Mouse (Mus musculus): Measurements from ENCODE around the gene Olfr1367. TPM values are rescaled to one million over a fixed set of nuclear protein-coding genes. Genes with fewer than 3 reads are reported as not detected.
A peak's percentile ranks its signal among the peaks of the same experiment; 100 is the strongest.

The Olfr1367 gene
- polyA plus RNA-seq, 1 experiment from 2014 or later: not detected

DNA sequence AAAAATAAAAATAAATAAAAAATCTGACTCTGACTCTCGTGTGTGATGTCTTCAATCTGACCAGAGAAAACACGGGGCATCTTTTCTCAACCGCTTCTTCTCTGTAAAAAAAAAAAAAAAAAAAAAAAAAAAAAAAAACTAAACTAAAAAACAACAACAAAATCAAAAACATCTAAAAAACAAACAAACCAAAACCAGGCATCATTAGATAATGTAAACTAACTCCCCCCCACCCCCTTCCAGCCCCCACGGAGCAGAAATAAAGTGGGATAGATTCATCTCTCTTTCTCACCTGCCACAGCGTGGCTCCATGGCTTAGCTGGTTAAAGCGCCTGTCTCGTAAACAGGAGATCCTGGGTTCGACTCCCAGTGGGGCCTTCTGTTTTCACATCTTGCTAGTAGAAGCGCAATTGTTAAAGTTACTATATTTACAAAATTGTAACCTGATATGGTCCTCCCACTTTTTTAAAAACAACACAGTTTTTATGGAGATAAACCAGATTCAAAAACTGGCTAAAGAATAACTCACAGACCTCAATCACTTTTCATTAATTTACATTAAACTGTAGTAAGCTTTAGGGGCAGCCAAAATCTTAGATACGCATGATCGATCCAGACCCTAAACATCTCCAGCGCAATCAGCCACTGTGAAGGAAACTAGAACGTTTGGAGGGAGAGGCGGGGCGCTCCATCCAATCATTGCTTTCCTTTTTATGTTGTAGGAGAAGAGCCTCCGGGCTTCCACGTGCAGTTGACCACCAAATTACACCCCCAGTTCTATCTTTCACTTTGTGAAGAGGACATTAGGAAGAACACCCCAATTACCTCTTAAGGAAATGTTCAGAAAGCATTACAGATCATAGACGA is 24.0 kb upstream of the Olfr1367 start:
- Histone ChIP-seq H3K4me3 (ENCODE audit: low read length) (peak overlapping the region; percentile 44), H3K4me1 (ENCODE audit: insufficient read depth, low read length) (peaks cover 15% of the 10 kb centered on the region), H3K27ac (ENCODE audit: low read length) (no peak overlapping the region), H3K4me2 (replicated peaks; ENCODE audit: low read depth, low read length) (peak overlapping the region; percentile 53), H3K27me3 (ENCODE audit: insufficient read depth, low read length) (no peaks in the 10 kb centered on the region), H3K9ac (replicated peaks; ENCODE audit: low read length) (no peak overlapping the region), H3K9me3 (ENCODE audit: low read length) (no peaks in the 10 kb centered on the region), H3K36me3 (ENCODE audit: insufficient read depth, low read length) (no peaks in the 10 kb centered on the region)
- ATAC-seq (ENCODE audit: low FRiP score, low TSS enrichment): no peak
- WGBS: 13% methylated on average over 18 of the region's 18 CpGs

DNA sequence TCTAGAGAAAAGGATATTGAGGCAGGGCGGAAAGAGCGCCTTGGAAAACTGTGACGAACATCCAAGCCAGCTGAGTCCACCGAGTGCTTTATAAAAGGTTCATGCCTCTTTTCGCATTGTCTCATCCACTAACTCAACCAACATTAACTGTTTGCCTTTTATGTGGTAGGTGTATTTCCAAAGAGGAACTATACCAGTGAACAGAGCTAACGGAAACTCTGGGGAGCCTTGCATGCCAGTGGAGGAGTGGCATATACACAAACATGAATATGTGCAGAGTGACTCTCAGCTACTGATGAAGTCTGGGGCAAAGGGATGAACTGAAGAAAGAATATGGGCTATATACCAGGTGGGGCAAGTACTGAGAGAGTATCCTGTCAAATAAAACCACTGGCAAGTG is 23.3 kb upstream of the Olfr1367 start:
- Histone ChIP-seq H3K36me3 (ENCODE audit: insufficient read depth, low read length) (no peaks in the 10 kb centered on the region), H3K4me3 (ENCODE audit: low read length) (peak overlapping the region; percentile 12; the same call in 1 of the 2 replicates), H3K4me1 (ENCODE audit: insufficient read depth, low read length) (peaks cover 15% of the 10 kb centered on the region), H3K27me3 (ENCODE audit: insufficient read depth, low read length) (no peaks in the 10 kb centered on the region), H3K4me2 (replicated peaks; ENCODE audit: low read depth, low read length) (peak overlapping the region; percentile 53), H3K9ac (replicated peaks; ENCODE audit: low read length) (no peak overlapping the region), H3K9me3 (ENCODE audit: low read length) (no peaks in the 10 kb centered on the region), H3K27ac (ENCODE audit: low read length) (no peak overlapping the region)
- WGBS: 71% methylated on average over 6 of the region's 6 CpGs
- ATAC-seq (ENCODE audit: low FRiP score, low TSS enrichment): no peak

DNA sequence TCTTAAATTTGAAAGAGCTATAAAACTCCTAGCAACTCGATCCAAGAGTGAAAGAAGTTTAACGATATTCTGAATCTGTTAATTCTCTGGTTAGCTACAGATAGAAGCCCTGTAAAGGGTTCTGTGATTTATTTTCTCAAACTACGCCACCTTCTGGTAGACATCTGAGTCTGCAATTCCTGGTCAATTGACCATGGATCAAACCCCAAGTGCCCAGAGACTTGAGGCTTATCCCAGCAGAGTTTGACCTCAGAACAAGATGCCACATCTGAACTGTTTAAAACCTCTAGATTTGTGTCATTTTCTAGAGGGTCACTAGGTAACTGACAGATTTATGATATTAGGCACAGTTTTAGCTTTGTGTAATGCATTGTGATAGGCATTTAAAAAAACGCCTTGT is 20.5 kb upstream of the Olfr1367 start:
- Histone ChIP-seq H3K9me3 (ENCODE audit: low read length) (no peaks in the 10 kb centered on the region), H3K4me2 (replicated peaks; ENCODE audit: low read depth, low read length) (peak overlapping the region; percentile 69), H3K27me3 (ENCODE audit: insufficient read depth, low read length) (no peaks in the 10 kb centered on the region), H3K36me3 (ENCODE audit: insufficient read depth, low read length) (no peaks in the 10 kb centered on the region), H3K9ac (replicated peaks; ENCODE audit: low read length) (no peak overlapping the region), H3K27ac (ENCODE audit: low read length) (no peak overlapping the region), H3K4me3 (ENCODE audit: low read length) (peak overlapping the region; percentile 53), H3K4me1 (ENCODE audit: insufficient read depth, low read length) (peaks cover 15% of the 10 kb centered on the region)
- 3% methylated on average over 4 of the region's 4 CpGs for WGBS
- peak; percentile 64 for ATAC-seq (ENCODE audit: low FRiP score, low TSS enrichment)

DNA sequence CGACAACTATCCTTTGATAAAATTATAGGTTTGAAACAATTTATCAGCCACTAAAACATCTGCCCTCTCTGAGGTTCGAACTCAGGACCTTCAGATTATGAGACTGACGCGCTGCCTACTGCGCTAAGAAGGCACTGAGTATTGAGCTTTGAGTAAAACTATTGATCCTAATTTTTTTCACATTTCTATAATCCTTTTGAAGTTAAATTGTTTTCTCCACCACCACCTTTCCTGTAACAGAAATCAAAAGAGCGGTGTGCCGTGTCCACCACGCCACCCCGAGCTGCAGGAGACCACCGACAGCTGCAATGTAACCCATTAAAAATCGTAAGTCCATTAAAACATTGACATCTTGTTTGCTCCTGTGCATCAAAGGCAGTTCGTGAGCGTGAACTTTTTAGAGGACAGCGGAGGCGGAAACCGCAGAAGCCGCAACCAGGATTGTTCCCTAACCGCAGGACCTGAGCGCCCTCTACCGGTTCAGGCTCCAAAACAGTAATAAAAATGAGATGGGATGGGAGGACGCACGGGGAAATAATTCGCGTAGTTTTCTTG is 20.0 kb upstream of the Olfr1367 start:
- Histone ChIP-seq H3K9me3 (ENCODE audit: low read length) (no peaks in the 10 kb centered on the region), H3K4me2 (replicated peaks; ENCODE audit: low read depth, low read length) (peak overlapping the region; percentile 69), H3K36me3 (ENCODE audit: insufficient read depth, low read length) (no peaks in the 10 kb centered on the region), H3K27ac (ENCODE audit: low read length) (no peak overlapping the region), H3K4me1 (ENCODE audit: insufficient read depth, low read length) (peaks cover 15% of the 10 kb centered on the region), H3K9ac (replicated peaks; ENCODE audit: low read length) (peak overlapping the region; percentile 50; the same call in 1 of the 2 replicates), H3K4me3 (ENCODE audit: low read length) (peak overlapping the region; percentile 53), H3K27me3 (ENCODE audit: insufficient read depth, low read length) (no peaks in the 10 kb centered on the region)
- WGBS: 1% methylated on average over 24 of the region's 24 CpGs
- peak; percentile 62; the same call in 1 of the 2 replicates for ATAC-seq (ENCODE audit: low FRiP score, low TSS enrichment)

DNA sequence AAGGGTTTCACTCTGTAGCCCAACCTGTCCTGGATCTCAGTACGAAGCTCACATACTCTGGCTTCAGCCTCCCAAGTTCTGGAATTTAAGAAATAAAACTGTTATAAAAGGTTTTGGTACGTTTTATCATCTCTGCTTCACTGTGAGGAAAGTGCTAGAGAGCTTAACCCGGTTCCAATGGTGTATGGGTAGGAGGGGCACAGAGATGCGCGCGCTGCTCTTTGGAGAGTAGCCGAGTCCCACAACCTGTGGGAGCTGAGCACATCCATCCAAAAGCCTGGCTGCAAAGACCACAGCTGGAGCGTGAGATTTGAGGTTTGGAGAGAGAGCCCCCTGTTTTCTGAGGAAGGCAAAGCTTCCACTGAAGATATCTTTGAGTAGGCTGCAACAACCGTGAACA is 19.3 kb upstream of the Olfr1367 start:
- peak; percentile 79; the same call in 1 of the 2 replicates for ATAC-seq (ENCODE audit: low FRiP score, low TSS enrichment)
- no peak overlapping the region for H3K27ac ChIP-seq (ENCODE audit: low read length)
- WGBS: 2% methylated on average over 9 of the region's 9 CpGs
- no peaks in the 10 kb centered on the region for H3K9me3 ChIP-seq (ENCODE audit: low read length)
- peak overlapping the region; percentile 53 for H3K4me3 ChIP-seq (ENCODE audit: low read length)
- peak overlapping the region; percentile 69 for H3K4me2 ChIP-seq (replicated peaks; ENCODE audit: low read depth, low read length)
- H3K4me1 ChIP-seq (ENCODE audit: insufficient read depth, low read length): peaks cover 9% of the 10 kb centered on the region; the same call in 1 of the 2 replicates
- H3K27me3 ChIP-seq (ENCODE audit: insufficient read depth, low read length): no peaks in the 10 kb centered on the region
- peak overlapping the region; percentile 42 for H3K9ac ChIP-seq (replicated peaks; ENCODE audit: low read length)
- no peaks in the 10 kb centered on the region for H3K36me3 ChIP-seq (ENCODE audit: insufficient read depth, low read length)

DNA sequence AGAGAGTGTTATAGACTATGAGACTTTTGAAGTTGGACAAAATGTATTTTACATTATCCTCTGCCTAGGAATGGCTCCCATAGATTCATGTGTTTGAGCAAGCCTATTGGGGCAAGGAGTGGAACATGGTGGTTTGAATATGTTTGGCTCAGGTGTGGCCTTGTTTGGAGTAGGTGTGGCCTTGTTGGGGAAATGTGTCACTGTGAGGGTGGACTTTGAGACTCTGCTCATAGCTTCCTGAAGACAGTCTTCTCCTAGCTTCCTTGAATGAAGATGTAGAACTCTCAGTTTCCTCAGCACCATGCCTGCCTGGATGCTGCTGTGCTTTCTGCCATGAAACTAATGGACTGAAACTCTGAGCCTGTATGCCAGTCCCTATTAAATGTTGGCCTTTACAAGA is 3.9 kb downstream of the Olfr1367 start:
- H3K27ac ChIP-seq (ENCODE audit: low read length): no peak overlapping the region
- H3K36me3 ChIP-seq (ENCODE audit: insufficient read depth, low read length): no peaks in the 10 kb centered on the region
- no peak overlapping the region for H3K4me2 ChIP-seq (replicated peaks; ENCODE audit: low read depth, low read length)
- no peaks in the 10 kb centered on the region for H3K9me3 ChIP-seq (ENCODE audit: low read length)
- no peak overlapping the region for H3K4me3 ChIP-seq (ENCODE audit: low read length)
- H3K4me1 ChIP-seq (ENCODE audit: insufficient read depth, low read length): no peaks in the 10 kb centered on the region
- no peak overlapping the region for H3K9ac ChIP-seq (replicated peaks; ENCODE audit: low read length)
- H3K27me3 ChIP-seq (ENCODE audit: insufficient read depth, low read length): no peaks in the 10 kb centered on the region
- ATAC-seq (ENCODE audit: low FRiP score, low TSS enrichment): no peak

DNA sequence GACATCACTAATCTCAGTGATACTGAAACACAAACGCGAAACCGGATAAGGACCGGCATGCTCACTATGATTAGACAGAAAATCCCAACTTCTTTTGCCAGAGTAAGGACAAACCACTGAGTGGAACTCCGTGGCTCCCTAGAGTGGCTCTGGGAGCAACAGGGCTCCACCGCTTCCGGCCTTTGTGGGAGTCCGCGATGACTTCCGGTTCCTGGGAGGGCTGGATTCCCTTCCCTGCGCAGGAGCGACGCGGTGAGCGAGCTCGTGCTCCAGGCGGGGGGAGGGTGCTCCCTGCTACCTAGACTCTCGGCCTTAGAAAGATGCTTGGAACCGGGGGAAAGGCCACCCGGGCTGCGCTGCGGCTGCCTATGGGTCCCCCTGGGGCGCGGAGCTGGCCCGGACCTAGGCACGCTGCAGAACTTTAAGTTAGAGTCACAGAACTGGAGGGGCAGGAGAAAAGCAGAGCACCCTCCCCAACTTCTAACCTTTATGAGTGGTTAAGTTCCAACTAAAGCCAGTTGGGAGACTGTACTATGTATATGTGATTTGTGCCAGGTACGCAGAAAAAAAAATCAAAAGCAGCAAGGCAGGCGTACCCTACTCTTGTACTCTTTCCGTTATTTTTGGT is 16.0 kb downstream of the Olfr1367 start, which contains the start of gene Zscan12:
Gene Zscan12 (plus strand): TSS at position 200 of the 628 bp plus-strand sequence.
- under 1% methylated on average over 29 of the region's 29 CpGs for WGBS
- ATAC-seq (ENCODE audit: low FRiP score, low TSS enrichment): peak; percentile 100
- H3K4me1 ChIP-seq (ENCODE audit: insufficient read depth, low read length): peaks cover 19% of the 10 kb centered on the region
- H3K9ac ChIP-seq (replicated peaks; ENCODE audit: low read length): peak within 1 kb of the TSS; percentile 92
- H3K27ac ChIP-seq (ENCODE audit: low read length): peak within 1 kb of the TSS; percentile 72
- H3K4me3 ChIP-seq (ENCODE audit: low read length): peak within 1 kb of the TSS; percentile 89
- H3K9me3 ChIP-seq (ENCODE audit: low read length): no peaks in the 10 kb centered on the region
- peaks cover 6% of the 10 kb centered on the region; the same call in 1 of the 2 replicates for H3K36me3 ChIP-seq (ENCODE audit: insufficient read depth, low read length)
- H3K4me2 ChIP-seq (replicated peaks; ENCODE audit: low read depth, low read length): peak within 1 kb of the TSS; percentile 71
- H3K27me3 ChIP-seq (ENCODE audit: insufficient read depth, low read length): no peaks in the 10 kb centered on the region

DNA sequence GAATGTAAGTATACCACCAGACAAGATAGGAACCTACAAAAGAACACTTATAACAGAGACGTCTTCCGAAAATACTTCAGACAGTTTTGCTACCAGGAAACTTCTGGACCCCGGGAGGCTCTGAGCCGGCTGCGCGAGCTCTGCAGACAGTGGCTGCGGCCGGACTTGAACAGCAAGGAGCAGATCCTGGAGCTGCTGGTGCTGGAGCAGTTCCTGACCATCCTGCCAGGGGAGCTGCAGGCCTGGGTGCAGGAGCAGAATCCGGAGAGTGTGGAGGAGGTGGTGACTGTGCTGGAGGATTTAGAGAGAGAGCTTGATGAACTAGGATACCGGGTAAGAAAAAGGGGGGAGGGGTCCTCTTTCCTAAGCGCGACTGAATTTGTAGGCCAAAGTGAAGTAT is 17.0 kb downstream of the Olfr1367 start:
- H3K9me3 ChIP-seq (ENCODE audit: low read length): no peaks in the 10 kb centered on the region
- H3K4me2 ChIP-seq (replicated peaks; ENCODE audit: low read depth, low read length): peak overlapping the region; percentile 71
- ATAC-seq (ENCODE audit: low FRiP score, low TSS enrichment): no peak
- no peaks in the 10 kb centered on the region for H3K27me3 ChIP-seq (ENCODE audit: insufficient read depth, low read length)
- WGBS: 69% methylated on average over 12 of the region's 12 CpGs
- H3K27ac ChIP-seq (ENCODE audit: low read length): no peak overlapping the region
- peaks cover 11% of the 10 kb centered on the region for H3K36me3 ChIP-seq (ENCODE audit: insufficient read depth, low read length)
- peak overlapping the region; percentile 41 for H3K9ac ChIP-seq (replicated peaks; ENCODE audit: low read length)
- H3K4me3 ChIP-seq (ENCODE audit: low read length): peak overlapping the region; percentile 89
- peaks cover 19% of the 10 kb centered on the region for H3K4me1 ChIP-seq (ENCODE audit: insufficient read depth, low read length)

DNA sequence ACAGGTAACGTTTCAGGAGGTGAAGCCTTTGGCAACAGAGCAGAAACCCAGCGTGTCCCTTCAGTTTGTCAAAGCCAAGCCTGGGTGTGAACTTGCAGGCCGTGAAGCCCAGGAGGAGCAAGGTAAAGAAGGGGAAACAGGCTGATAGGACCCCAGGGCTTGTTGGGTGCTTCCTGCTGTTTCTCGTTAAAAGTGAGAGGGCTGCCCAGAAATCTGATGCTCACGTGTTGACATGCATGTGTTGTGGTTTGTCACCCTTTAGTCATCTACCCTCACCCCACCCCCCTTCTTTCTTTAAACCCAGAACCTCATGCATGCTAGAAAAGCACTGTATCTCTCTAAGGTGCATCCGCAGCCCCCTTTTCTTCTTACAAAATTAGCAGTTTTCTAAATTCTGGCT is 19.9 kb downstream of the Olfr1367 start:
- Histone ChIP-seq H3K4me2 (replicated peaks; ENCODE audit: low read depth, low read length) (no peak overlapping the region), H3K27me3 (ENCODE audit: insufficient read depth, low read length) (no peaks in the 10 kb centered on the region), H3K4me1 (ENCODE audit: insufficient read depth, low read length) (peaks cover 19% of the 10 kb centered on the region), H3K27ac (ENCODE audit: low read length) (no peak overlapping the region), H3K9me3 (ENCODE audit: low read length) (no peaks in the 10 kb centered on the region), H3K9ac (replicated peaks; ENCODE audit: low read length) (no peak overlapping the region), H3K4me3 (ENCODE audit: low read length) (no peak overlapping the region), H3K36me3 (ENCODE audit: insufficient read depth, low read length) (peaks cover 34% of the 10 kb centered on the region)
- WGBS: 86% methylated on average over 6 of the region's 6 CpGs
- ATAC-seq (ENCODE audit: low FRiP score, low TSS enrichment): no peak

Measured in kidney, embryonic 16.5 days (tissue).